Mouse (Mus musculus): ENCODE measurements at regions not wholly inside any gene's neighbourhood (a gene's known extent, or its start where the extent isn't known, plus 50 kb on each side); places are given as distances from the start of the nearest gene placed in this dataset.
"Not testable (repeated sequence)": the region's sequence is repeated elsewhere in the genome, so short reads cannot be mapped to it uniquely, and the experiment has no call there.

DNA sequence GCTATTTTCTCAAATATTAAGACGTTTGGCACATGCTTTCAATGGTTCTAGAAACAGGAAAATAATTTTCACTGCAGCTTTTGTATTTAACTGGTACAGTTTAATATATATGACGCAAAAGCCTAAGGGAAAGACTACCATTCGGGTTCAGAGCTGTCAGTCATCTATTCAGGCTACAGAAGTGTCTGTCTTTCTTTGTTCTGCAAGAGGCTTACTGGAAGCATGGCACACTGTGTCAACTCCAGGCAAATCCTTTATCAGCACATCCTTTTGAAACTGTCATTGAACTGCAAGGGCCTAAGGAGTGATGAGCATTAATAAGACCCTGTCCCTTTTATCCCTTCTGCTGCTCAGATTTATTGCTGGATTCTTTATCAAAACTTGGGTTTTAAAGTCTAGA is 303.8 kb upstream of the Gm5152 start:
- in situ Hi-C loops (cut with MboI, MseI) = not testable (repeated sequence)

DNA sequence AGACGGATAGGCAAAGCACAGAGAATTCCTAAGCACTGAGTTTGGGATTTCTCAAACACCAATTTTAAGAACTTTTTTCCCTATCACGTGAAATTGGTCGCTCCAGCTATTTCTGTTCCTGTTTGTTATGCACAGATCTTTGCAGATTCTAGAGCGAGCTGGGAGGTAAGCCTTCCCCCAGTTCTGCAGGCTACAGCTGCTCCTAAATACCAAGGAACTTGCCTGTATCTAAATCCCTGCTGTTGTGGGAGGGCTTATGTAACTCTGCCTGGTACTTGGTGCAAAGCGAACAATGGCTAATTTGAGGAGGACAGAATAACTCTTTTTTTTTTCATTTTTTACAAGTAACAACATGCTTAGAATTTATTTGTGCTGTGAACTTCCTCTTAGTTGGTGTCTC is 316.0 kb upstream of the Gm5152 start:
- in situ Hi-C loops (cut with MboI, MseI) = no loop called here

DNA sequence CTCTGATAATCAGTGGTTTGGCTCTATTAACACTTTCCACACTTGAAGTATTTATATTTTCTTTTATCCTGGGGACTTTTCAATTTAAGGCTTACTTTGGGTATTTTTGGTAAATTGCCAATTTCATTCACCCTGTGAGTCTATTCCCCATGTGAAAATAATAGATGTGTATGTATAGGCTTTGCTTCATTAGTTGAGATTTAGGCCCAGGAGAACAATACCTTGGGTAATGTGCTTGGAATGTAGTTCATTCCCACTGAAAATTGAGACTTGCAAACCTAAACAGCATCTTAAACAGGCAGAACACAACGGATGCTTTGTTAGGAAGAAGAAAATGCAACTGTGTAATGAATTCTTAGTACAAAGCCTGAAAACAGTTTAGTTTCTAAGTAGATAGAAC is 346.1 kb upstream of the Gm5152 start:
- in situ Hi-C loops (cut with MboI, MseI) = no loop called here

DNA sequence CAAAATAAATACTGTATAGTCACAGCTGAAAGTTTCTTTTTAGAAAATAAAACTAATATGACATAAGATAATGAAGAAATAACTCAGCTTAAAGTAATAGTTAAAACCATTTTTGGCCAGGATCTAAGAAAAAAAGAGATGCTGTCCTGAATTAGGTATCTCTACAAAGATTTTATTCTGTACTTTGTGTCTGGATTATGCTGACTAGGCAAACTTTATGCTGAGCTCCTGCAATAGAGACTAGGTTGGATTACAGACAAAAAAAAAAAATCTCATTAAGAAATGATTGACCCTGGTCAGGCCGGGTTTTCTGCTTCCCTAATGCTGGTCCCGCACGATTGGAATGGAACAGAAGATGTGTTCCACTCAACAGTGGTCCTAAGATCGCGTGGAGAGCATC is 346.8 kb upstream of the Gm8871 start:
- in situ Hi-C loops (cut with MboI, MseI) = no loop called here

DNA sequence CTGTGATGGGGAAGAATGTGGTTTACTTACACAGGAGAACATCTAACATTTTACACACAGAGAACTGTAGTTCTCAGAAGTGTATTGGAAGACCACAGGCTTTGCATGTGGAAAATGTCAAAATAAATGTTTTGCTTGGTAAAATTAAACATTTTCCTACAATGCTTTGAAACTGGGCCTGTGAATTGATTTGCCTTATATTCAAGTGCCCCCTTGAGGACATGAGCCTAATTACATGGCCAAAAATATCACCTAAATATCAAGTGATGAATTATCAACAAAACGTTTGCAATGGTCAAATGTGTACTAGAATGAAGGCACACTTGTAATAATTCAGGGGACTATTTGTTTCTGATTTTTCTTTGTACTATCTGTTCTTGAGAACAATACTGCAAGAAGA is 314.4 kb upstream of the Gm8871 start:
- in situ Hi-C loops (cut with MboI, MseI) = no loop called here

DNA sequence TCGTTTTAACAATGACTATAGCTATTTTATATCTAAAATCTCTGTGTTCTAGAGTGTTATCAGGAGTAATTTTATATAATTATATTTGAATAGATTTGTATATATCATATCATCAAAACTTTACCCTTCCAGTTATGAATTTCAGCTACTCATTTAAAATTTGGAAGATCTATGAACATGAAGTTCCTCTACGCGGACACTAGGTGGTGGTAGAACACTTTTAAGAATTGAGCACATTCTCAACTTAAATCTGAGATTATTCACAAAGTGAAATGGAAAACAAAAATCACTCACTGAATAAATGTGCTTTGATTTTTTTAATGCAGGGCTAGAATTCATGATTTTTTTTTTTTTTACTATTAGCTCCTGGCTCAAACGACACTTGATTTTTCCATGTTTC is 299.5 kb upstream of the Gm8871 start:
- in situ Hi-C loops (cut with MboI, MseI) = no loop called here

DNA sequence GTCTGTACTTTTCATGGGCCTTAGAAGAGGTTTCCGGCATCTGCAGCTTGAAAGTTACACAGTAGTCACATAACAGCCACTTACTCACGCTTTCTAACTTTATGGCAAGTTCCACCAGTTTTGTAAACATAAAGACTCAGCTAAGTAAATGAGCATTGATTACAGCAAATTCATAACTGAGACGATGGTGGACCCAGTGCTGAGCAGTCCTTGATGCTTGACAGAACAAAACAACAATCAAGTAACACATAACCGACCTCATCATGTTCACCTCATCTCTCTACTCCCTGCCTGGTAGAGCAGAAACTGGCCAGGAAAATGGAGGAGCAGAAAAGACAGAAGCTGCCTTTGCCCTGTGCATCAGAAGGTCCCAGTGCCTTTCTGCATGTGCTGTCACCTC is 284.3 kb upstream of the Gm8871 start:
- in situ Hi-C loops (cut with MboI, MseI) = loop anchor here (25.0 kb wide), 1 partner anchor 1899 kb away; no protein-coding TSS in a partner anchor

DNA sequence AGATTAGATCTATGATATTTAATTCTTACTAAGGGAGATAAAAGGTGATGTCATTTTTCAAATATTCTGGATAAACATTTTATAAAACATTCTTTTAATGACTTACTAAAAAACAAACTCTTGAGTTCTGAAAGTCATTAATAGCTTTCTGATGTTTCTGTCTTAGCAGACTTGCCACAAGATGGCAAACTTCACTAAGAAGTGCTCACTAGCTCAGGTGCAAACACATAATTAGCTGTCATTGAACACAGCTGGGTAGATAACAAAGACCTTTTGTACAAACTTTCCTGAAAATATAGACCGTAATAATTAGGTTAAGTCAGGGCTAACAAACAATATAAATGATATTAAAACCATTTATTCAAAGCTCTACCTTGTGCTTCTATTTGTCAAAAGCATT is 273.4 kb upstream of the Gm8871 start:
- in situ Hi-C loops (cut with MboI, MseI) = loop anchor here (25.0 kb wide), 1 partner anchor 1888 kb away; no protein-coding TSS in a partner anchor

DNA sequence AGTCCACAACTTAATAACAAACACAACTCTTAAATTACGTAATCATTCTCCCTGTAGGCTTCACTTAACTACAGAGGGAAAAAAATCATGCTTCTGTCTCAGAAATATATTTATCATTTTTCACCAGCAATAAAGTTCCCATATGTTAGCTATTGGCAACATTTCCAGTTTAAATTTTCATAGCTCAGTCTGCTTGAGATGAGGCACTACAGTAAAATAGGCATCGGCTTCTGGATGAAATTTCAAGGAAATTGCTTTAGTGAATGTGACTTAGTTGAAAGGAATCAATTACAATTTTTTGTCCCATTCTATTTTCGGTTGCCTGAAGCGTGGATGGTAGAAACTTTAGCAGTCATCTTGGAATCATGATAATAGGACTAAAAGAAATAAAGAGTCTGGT is 262.1 kb upstream of the Gm8871 start:
- in situ Hi-C loops (cut with MboI, MseI) = no loop called here

DNA sequence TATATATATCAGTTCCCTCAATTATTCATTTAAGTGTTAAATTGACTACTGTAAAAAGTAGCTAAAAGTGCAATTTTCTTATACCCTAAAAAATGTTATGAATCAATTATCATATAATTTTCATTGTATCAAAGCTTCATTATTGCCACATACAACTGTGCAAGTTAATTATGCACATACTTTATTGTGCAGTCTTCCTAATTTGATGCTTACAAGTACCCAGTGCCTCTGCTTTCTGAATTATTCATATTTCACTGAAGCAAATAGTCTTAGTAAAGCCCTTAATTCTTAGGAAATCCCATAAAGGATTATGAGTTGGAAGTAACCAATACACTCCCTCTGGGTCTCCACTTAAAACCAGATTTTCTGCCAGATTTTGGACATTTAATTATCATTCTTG is 220.5 kb upstream of the Gm8871 start:
- in situ Hi-C loops (cut with MboI, MseI) = no loop called here

DNA sequence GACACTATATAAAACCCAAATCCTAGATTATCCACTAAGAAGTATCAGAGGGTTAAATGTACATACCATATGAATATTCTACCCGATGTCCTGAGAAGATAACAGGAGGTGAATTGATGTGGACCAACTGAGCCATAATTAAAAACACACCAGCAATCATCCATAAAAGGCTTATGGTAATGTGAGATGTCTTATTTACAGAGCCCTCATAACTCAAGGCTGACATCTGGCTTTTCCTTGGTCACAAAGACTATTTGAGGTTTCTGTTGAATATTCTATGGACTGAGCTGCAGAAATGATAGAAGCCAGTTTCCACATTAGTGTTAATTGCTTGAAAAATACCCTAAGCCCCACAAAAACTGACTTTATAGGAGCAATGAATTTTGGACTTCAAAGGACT is 198.1 kb upstream of the Gm8871 start:
- in situ Hi-C loops (cut with MboI, MseI) = no loop called here

DNA sequence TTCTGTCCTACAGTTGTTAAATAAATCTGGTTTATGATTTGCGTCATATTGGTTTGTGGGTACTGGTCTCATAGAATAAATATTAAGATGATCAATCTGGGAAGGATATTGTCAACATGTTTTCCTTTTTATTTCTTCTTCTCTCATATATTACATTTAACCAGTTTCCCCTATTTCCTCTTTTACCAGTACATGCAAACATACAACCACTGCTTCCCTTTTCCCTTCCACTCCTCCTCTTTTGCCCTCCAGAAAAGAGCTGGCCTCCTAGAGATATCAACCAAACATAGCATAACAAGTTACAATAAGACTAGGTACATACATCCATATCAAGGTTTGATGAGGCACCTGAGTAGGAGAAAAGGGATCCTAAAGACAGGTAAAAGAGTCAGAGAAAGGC is 180.1 kb upstream of the Gm8871 start:
- in situ Hi-C loops (cut with MboI, MseI) = no loop called here

Data from T-helper 2 cell (primary cell).